Mouse (Mus musculus) left cerebral cortex, postnatal 4 days (tissue): ENCODE measurements around the gene Ccr7. TPM values are rescaled to one million over a fixed set of nuclear protein-coding genes. Genes with fewer than 3 reads are reported as not detected.

ENCODE experiments used
- DNase-seq: peaks from one replicate; pipeline ENCODE4 v3.0.0-alpha.2; 2022
- intact Hi-C: fragments of 180-260 bp; cut with DNase I; formaldehyde crosslinking; loops from one replicate; pipeline ENCODE4 v1.15.1; 2025
- total RNA-seq, 2 experiments: library from RNA; stranded (reverse); gene quantifications; 2 replicates each; pipeline ENCODE4 v1.2.3; 2021

Ccr7 gene
- total RNA-seq, 2 experiments from 2014 or later = not detected

DNA sequence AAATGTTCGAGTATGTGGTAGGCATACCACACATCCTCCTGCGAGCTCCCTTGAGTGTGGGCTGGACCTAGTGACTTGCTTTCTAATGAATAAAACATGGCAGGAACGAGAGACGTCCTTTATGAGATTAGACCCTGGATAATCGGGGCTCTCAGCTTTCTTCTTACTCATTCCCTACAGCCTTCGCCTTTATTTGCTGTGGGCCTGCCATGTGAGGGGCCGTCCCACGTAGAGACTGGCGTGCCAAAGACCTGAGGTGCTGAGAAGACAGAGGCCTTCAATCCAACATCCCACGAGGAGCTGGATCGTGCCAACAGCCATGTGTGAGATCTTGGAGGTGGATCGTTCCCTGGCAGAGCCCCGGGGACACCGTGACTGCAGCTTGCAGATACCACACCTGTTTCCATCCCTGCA is 33.7 kb downstream of the Ccr7 start:
- DNase-seq = no peak
- intact Hi-C loops = loop anchor here (10.0 kb wide), 1 partner anchor 196 kb away; the partner anchor contains the start of gene Rara

DNA sequence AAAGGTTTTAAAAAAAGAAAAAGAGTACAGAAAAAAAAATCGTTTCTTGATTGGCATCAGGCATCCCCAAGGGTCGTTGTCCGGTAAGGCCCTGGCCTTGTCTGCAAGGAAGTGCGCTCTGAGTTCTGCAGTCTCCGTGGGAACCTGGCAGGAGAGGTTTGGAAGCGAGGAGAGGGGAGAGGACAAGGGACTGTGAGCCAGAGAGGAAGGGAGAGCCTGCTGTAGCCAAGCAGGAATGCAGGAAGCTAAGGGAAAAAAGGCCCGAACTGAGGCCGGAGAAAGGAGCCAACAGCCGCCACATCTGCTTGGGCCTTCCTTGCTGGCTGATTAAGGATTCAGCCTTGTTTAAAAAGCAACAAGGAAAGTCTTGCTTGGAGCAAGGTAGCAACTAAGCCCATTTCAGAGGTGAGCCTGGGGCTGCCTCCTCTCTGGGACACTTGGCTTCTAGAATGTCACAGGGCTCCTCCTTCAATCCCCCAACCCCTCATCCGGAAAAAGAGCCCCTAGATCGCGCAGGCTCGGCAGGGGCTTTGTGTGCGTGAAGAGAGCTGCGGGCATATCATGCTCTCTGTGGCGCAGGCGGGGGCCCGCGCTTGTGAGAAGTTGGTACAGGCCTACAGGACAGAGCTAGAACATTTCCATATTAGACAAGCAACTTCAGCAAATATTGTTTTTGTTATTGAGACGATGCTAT is 34.2 kb downstream of the Ccr7 start:
- no peak for DNase-seq

DNA sequence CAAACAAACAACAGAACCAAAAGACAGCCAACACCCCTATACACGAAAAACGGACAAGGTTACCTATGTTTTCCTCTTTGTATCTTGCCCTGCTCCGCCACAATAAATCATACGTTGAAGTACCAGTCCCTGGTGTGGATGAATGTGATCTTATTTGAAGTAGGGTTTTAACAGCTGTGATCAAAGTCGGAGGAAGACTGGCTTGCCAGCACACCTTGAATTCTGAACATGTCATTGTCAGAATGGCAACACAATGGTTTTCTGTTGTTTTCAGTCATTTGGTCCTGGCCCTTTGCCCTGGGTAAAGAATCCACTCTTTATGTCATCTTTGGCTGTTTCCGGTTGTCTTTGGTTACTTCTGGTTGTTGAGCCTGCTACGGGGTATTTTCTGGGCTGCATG is 35.9 kb downstream of the Ccr7 start:
- intact Hi-C loops = no loop called here
- no peak for DNase-seq

More for the DNA sequence above, 34.2 kb downstream of the Ccr7 start:
- intact Hi-C loops = loop anchor here (10.0 kb wide), 1 partner anchor 196 kb away; the partner anchor contains the start of gene Rara

DNA sequence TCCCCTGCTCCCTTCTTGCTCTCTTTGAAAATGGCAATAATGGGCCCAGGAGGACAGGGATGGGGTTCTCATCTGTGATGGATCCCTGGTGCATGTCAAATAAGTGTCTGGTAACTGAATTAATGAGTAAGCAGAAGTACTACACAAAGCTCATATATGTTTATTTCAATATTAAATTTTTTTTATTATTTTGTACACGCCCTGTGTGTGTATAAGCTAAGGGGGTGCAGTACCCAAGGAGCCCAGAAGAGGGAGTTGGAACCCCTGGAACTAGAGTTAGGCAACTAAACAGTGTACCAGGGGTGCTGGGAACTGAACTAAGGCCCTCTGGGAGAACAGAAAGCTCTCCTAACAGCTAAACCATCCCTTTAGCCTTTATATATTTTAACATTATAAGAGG is 36.5 kb downstream of the Ccr7 start:
- no peak for DNase-seq
- intact Hi-C loops = no loop called here

DNA sequence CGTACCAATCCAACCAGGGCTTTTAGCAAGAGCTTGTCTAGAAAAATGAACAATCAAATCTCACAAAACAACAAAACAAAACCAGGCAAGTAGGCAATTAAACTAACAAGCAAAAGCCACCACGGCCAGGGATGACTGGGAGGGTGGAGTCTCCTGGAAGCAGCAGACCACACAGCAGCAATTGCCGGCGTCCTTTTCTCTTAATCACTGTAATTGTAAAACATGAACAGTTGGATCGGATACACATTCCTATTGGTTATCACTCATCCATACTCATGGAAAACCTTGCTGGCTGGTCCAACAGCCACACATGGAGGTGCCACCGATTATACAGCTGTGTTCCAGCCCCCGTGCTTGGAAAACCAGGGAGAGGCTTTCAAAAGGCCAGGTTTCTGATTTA is 37.0 kb downstream of the Ccr7 start:
- intact Hi-C loops = no loop called here
- no peak for DNase-seq

DNA sequence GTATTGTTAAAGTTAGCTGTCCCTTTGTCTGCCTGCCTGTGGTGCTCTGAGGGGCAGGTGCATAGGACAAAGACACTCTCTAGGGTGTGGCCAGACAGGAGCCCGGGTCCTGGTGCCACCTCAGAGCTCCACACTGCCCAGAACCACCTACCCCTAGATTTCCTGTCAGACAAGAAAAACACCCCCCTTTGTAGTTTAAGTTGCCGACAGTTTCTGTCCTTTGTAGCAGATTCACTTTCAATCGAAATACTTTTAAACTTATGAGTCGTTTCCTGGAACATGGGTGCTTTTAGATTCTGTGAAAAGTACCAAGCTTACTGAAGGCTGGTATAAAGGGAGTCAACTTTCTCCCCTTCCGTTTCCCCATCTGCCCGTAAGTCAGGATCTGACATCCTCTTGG is 38.9 kb downstream of the Ccr7 start:
- DNase-seq = no peak
- intact Hi-C loops = no loop called here

DNA sequence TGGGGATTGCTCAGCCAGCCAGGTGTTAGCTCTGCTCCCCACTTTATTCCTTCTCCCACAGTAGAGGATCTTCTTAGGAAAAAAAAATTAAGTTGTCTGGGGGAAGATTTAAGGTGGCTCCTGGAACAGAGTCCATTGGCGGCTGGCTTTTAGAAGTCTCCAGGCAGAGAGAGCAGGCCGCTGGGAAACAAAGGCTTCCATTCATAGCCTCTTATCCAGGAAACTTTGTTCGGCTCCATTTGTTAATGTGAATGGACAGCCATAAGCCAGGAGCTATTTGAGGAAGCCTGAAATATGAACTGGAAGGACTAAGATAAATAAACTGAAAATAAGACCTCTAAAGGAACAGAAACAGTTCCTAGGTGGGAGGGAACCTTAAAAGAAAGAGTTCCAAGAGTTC is 41.8 kb downstream of the Ccr7 start:
- DNase-seq = no peak
- intact Hi-C loops = no loop called here

DNA sequence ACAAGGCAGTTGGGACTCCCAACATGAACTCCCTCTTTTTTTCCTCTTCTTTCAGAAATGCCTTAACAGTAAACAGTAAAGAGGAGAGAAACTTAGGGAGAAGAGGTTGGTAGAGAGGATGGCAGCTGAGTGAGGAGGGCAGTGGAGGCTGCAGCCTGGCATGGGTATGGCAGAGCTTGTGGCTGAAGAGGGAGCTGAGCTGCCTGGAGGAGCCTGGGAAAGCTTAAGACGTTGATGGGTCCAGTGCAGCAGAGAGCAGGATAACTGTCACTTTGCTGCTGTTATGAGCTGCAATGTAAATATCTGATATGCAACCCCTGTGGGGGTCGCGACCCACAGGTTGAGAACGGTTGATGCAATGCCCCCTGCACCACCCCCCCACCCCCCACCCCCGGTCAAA is 42.2 kb downstream of the Ccr7 start:
- DNase-seq = no peak
- intact Hi-C loops = no loop called here

DNA sequence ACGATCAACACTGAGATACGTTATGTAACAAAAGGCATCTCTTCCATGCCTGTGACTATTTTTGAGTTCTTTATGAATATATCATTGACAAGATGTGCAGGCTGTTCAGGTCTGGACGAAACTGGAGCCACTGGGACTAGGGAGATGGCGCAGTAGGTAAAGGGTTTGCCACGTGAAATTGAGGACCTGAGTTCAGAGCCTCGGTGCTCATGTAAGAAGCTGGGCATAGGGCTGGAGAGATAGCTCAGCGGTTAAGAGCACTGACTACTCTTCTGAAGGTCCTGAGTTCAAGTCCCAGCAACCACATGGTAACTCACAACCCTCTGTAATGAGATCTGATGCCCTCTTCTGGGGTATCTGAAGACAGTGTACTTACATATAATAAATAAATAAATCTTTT is 43.2 kb downstream of the Ccr7 start:
- DNase-seq = no peak
- intact Hi-C loops = no loop called here

DNA sequence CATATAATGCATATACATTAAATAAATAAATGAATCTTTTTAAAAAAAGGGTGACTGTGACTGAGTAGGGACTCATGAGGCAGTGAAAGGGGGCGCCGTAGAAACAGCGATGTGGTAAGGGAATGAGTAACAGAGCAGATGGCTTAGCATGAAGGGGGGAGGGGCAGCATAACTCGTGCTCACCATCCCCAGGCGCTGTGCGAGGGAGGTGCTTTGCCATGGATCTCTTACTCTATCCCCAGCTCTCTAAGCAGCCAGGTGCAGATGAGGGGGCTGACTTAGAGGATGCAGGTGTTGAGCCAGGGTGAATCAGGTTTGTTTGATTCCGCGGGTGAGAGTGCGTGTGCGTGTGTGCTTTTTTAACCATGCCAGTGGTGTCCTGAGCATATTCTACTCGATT is 43.7 kb downstream of the Ccr7 start:
- peak; percentile 29 for DNase-seq
- intact Hi-C loops = no loop called here

DNA sequence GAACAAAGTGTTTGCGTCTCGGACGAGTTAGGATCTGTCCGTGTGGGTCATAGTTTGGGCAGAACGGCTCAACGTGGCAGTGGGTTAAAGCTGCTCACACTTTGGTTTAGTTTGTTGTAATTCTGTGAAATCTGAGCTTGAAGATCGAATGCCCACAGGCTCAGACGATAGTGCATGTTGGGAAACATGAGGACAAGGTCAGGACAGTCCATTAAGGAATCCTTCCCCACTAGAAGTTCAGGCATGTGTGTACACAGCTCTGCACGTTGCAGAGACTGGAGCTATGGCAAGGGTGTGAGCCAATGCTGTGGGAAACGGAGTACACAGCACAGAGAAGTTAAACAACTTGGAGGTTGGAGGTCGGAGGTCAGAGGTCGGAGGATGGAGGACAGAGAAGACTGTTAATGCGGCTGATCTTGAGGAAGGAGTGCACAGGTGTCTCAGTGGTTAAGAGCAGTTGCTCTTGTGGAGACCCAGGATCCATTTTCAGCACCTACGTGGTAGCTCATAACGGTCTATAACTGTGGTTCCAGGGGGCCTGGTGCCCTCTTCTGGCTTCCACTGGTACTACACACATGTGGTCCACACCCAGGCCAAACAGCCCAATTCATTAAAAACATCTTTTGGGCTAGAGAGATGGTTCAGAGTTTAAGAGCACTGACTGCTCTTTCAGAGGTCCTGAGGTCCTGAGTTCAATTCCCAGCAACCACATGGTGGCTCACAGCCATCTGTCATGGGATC is 44.3 kb downstream of the Ccr7 start:
- intact Hi-C loops = no loop called here
- DNase-seq = no peak

DNA sequence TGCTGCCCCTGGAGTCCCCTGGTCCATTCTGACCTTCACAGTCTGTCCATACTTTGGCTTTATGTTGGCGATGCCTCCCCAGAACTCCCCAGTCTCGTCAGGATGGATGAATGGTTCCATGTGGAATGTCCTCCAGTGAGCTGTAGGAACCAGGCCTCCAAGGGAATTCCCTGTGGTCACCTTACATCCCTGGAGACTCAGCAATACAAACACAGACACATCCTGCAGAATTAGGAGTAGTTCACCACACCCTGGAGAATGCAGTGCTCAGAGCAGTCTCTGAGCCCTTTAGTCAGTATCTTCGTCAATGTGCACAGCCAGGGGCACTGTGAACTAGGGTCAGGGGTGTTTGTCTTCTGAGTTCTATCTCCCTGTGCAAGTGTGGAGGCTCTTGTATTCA is 46.6 kb downstream of the Ccr7 start:
- no peak for DNase-seq
- intact Hi-C loops = no loop called here

DNA sequence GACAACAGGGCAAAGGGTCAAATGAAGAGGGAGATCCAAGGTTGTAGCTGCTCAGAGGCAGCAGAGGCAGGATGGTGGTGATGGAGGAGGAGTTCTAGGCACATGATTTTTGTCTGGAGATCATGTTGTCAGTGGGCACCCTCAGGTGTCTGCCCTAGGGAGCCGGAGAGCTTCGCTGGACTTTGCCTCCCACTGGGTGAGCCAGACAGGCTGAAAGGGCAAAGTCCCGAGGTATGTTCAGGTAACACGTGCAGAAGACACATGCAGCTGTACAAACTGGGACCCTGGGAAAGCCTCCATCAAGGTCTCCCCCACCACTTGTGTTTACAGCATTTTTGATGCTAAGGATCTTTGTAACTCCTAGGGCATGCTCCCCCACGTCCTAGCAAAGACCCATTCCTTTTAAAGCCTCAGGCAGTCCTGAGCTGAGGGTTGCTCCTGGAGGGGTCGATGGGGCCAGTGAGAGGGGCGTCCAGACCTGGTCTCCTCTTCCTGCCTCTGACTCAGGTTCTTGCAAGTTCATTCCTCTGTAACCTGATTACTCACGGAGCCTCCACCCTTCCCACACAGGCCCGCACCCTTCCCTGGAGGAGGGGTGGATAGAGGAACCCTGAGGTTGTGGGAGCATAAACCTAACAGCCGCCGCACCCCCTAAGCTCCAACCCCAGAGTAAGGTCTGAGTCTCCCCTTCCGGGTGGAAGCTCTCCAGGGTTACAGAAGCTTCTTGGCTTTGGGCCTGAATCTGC is 48.7 kb downstream of the Ccr7 start:
- DNase-seq = no peak
- intact Hi-C loops = no loop called here

DNA sequence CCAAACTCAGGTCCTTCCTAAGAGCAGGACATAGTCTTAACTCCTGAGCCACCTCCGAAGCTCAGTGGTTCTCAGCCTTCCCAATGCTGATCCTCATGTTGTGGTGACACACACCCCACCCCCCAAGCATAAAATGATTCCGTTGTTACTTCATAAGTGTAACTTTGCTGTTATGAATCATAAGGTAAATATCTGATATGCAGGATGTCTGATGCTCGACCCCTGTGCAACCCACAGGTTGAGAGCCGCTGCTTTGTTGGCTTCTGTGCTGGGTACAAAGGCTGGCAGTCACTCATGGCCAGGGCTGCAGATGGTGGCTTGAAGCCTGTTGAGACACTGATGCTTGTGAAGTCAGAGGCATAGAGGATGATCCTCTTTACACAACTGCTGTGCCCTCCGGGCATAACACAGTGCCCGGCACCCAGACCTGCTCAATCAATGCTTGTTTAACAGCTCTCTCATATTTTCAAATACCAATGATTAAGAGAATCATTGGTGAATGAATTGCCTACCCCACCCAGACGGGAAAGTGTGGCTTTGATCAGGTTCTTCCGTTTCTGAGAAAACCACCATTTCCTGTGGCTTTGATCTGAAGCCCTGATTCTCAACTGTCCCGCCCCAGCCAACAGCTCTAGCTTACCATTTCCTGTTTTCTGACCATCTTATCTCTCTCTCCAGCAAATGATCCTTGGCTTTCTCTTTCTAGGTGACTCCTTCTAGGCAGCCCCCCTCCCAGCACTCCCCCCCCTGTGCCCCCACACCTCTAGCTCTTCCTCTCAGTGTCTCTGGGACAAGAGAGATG is 50.1 kb downstream of the Ccr7 start:
- DNase-seq = no peak
- intact Hi-C loops = no loop called here

DNA sequence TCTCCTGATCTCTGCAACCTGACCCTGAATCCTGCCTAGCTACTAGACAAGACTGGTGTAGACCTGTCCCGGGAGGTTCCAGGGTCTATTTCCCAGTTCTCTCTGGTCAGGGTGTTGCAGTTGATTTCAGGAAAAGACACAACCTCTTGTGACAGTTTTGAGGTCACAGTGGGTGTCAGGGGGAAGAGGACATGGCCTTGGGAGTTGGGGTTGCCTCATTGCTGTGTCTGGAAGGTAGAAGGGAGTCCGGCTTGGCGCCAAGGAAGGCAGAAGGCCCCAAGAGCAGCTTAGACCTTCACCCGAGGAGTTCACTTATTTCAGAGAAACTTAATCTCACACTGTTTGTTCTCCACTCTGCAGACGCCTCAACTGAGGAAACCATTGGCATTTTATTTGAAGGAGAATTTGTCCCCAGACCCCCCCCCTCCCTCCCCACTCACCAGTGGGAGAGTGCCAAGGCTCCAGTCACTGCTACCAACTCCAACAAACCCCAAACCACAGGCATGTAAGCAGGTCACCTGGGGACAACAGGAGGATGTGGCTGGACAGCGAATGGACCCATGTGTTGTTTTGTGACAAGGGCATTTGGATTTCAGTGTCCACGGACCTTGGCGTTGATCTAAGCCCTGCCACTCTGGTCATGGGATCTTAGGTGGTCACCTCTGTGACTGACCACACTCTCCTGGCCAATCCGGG is 52.2 kb downstream of the Ccr7 start:
- no peak for DNase-seq
- intact Hi-C loops = no loop called here

DNA sequence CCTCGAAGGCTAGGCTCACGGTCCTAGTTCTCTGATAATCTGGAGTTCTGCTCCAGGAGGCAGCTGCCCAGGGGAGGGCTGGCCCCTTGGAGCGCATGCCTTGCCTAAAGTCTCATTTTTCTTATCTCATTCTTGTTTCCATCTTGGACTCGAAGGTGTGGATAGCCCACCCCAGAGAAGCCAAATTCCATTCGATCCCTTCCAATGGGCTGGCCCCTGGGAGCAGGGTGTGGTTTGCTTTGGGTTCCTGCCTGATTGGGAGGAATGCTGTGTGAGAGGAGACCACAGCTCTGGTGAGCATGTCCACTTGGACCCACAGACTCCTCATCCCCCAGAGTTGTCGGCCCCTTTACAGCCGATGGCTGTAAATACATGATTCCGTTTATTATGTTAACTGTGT is 53.2 kb downstream of the Ccr7 start:
- intact Hi-C loops = no loop called here
- DNase-seq = no peak

DNA sequence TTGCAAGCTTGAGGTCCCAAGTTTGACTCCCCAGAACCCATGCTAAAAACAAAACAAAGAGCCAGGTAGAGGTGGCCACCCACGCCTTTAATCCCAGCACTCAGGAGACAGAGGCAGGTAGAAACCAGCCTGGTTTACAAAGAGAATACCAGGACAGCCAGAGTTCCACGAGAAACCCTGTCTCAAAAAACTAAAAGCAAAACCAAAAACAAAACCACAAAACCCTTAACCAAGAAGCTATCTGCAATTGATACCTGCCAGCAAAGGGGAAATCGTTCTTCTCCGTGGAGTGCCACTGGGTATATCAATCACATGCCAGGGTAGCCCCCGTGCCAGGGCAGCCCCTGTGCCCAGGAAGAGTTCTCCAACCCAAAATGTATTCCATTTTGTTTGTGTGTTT is 54.7 kb downstream of the Ccr7 start:
- DNase-seq = no peak
- intact Hi-C loops = no loop called here

DNA sequence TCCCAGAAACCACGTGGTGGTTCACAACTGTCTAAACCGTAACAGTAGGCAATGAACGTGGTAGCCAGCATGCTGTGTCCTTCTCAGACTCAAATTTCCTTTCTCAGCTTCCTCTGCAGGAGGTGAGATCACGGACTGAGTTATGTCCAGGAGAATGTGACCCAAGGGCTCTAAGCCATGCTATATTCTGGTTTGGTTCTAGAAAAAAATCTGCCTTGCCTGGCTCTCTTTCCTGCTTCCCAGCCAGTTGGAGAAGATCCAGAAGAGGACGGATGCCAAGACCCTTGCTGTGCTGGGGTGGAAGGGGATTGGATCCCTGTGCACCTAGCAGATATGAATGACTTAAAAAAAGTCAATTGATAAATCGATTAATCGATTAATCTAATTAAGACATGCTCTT is 55.4 kb downstream of the Ccr7 start:
- peak; percentile 34 for DNase-seq
- intact Hi-C loops = no loop called here

DNA sequence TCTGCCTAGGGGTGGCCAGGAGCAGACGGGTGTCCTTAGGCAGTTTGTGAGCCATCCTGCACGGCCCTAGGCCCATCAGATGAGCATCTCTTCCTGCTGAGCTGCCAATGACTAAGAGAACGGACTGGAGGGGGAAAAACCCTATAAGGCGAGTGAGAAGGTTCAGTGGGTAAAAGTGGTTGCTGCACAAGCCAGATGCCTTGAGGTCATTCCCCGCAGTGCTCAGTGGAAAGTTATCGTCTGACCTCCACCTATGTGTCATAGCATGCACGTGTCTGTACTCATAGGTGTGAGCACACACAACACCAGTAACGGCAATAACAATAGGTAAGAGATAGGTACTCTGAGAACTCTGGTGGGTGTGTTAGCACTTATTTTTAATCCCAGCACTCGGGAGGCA is 56.0 kb downstream of the Ccr7 start:
- intact Hi-C loops = no loop called here
- no peak for DNase-seq

DNA sequence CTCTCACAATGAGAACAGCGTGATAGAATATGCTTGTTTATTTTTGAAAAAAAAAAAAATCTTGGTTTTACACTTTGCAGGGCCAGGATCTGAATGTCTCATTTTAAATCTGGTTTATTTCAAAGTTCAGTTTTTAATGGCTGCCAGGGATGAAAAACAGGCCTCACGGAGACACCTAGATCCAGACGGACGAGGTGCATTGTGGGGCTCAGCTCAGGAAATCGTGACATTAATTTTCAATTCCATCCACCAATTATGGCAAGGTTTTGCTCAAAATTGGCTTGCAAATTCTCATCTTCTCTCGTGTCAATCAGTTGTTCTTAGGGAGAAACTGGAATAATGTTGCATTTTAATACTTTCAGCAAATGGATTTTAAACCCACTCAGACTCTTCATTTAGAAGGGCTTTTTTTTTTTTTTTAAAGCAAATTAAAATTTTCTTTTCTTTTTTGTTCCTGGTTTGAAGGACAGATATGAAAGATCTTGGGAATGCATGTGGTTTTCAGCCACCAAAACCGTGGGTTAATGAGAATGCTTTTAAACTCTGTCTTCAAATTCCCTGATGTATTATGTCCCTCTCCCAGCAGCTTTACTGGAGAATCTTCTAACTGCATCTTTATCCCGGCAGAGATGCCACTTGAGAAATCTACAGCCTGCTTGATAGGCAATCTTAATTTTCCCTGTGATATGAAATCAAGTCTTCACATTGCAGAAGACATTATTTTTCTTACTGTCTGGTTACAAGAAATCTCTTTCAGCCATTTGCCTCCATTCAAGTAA is 57.7 kb downstream of the Ccr7 start:
- intact Hi-C loops = no loop called here
- no peak for DNase-seq
